Mouse (Mus musculus) bone marrow macrophage, adult 2 months (primary cell): Measurements from ENCODE around the gene Prpf31.

ENCODE experiments used
- CTCF ChIP-seq: IDR thresholded peaks from 2 replicates; pipeline ENCODE4 v1.5.1; 2012; ENCODE audit warnings: low read depth, mild to moderate bottlenecking, low read length, moderate library complexity
- POLR2A ChIP-seq: IDR thresholded peaks from 2 replicates; pipeline ENCODE4 v1.6.1; 2012; ENCODE audit warnings: mild to moderate bottlenecking, low read depth, low read length, borderline replicate concordance

DNA sequence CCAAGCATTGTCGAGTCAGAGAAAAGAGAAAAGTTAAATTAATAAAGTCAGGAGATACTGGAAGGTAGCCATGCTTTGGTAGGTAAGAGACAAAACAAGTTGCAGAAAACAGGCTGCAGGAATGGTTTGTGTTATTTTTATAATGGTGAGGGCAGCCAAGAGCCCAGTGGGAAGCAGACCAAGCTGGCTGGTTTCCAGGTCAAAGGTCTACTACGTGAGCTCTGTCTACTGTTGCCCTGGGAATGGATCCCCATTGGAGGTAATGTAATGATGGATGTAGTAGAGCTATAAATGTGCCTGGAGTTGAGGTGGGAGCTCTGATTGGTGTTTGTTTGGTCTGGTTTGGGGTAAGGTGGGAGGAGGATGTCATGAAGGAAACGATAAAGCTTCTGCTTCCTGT lies 20.7 kb upstream of the Prpf31 start:
- TF ChIP-seq POLR2A (no peak), CTCF (no peak)
